In genomic region chr6:42151115-42151514, GRCm38 (mm10) we compare ENCODE assay signal across 40 mouse cellular contexts. TPM values are rescaled to one million over a fixed set of nuclear protein-coding genes. Genes with fewer than 3 reads are reported as not detected.
"Had no signal": no experiment of that assay in that cellular context is flagged by ENCODE, and none has a peak within 500 bp of the region (broad histone marks: within the 10 kb centered on the region; RNA-seq: fewer than 3 reads in every experiment).

No protein-coding gene starts in this region.

RNA-seq across cellular contexts. Expression of gene Tas2r139, which starts 10.4 kb away (rescaled TPM):
- total RNA-seq: heart, postnatal 10 days; heart, postnatal 14 days; heart, postnatal 25 days; heart, postnatal 36 days; heart, postnatal 4 days; hematopoietic stem cell, adult 5-6 weeks; hindbrain, postnatal 0 days; layer of hippocampus, adult 18-20 months; layer of hippocampus, adult 2 months; layer of hippocampus, adult 8-10 months; layer of hippocampus, postnatal 10 days; layer of hippocampus, postnatal 14 days; layer of hippocampus, postnatal 25 days; layer of hippocampus, postnatal 36 days; left cerebral cortex, adult 18-20 months; left cerebral cortex, adult 2 months; left cerebral cortex, adult 8-10 months had no signal
- polyA plus RNA-seq: heart, embryonic 13.5 days; heart, embryonic 14.5 days; heart, embryonic 15.5 days; heart, embryonic 16.5 days; heart, postnatal 0 days; hindbrain, embryonic 10.5 days; hindbrain, embryonic 11.5 days; hindbrain, embryonic 12.5 days; hindbrain, embryonic 13.5 days; hindbrain, embryonic 14.5 days; hindbrain, embryonic 15.5 days; hindbrain, embryonic 16.5 days; hindbrain, postnatal 0 days; inflammation-experienced regulatory T-cells, adult 6 months; intestine, embryonic 14.5 days; intestine, embryonic 15.5 days; intestine, embryonic 16.5 days; intestine, postnatal 0 days; kidney, adult 2 months; kidney, embryonic 14.5 days; kidney, embryonic 15.5 days; kidney, embryonic 16.5 days; kidney, postnatal 0 days; large intestine, adult 2 months had no signal
